Mouse (Mus musculus) liver, postnatal 0 days (tissue): Measurements from ENCODE around the gene Fbn1.

ENCODE experiments used
- CTCF ChIP-seq: sonication (generic); IDR thresholded peaks from 2 replicates; pipeline ENCODE4 v1.5.1; 2016; ENCODE audit warnings: antibody characterized with exemption, low read depth
- EP300 ChIP-seq: IDR thresholded peaks from 2 replicates; pipeline ENCODE4 v1.6.1; 2016; ENCODE audit warnings: antibody characterized with exemption, low read depth, mild to moderate bottlenecking

- TF ChIP-seq CTCF: no peak
- TF ChIP-seq EP300: no peak
Measured at GRCm38 (mm10) chr2:125548806-125549578, 41.2 kb upstream of the Fbn1 start.
